ENCODE assay signal across 22 mouse cellular contexts in genomic region chr8:47435412-47435811, GRCm38 (mm10). TPM values are rescaled to one million over a fixed set of nuclear protein-coding genes. Genes with fewer than 3 reads are reported as not detected.
A peak's percentile ranks its signal among the peaks of the same experiment; 100 is the strongest.
DNase-seq lines count a peak whose midpoint lies in the region; ATAC-seq and TF ChIP-seq lines count a peak whose summit lies in the region.
"Had no signal": no experiment of that assay in that cellular context is flagged by ENCODE, and none has a peak within 500 bp of the region (broad histone marks: within the 10 kb centered on the region; RNA-seq: fewer than 3 reads in every experiment).

No protein-coding gene starts in this region.

- no peak for DNase-seq in gastrocnemius, adult 2 months
- no peak for DNase-seq in gastrocnemius, adult 18-20 months (ENCODE audit: low spot score)
- DNase-seq in lung, adult 18-20 months: peak; percentile 41 to 69
- no peak for DNase-seq in lung, adult 2 months
- DNase-seq in lung, postnatal 25 days (ENCODE audit: low spot score): peak; percentile 50
- peak; percentile 36 for DNase-seq in stomach, postnatal 0 days (ENCODE audit: low spot score)
- no peak for DNase-seq in embryo, embryonic 10.5 days (ENCODE audit: low spot score)
- DNase-seq: adrenal gland, postnatal 10 days; cerebellum, adult 2 months; cerebellum, postnatal 36 days; kidney, adult 2 months; kidney, postnatal 10 days; layer of hippocampus, postnatal 36 days; liver, embryonic 13.5 days; thymus, adult 18-20 months; thymus, postnatal 36 days had no signal

- WGBS in lung, adult 2 months: 47% methylated on average over 4 of the region's 4 CpGs
- WGBS in stomach, postnatal 0 days: 32% methylated on average over 4 of the region's 4 CpGs
- 69% methylated on average over 4 of the region's 4 CpGs for WGBS in neural tube, embryonic 15.5 days

- peak; percentile 73 for ATAC-seq in stomach, postnatal 0 days (ENCODE audit: low FRiP score, low TSS enrichment)
- no peak for ATAC-seq in neural tube, embryonic 15.5 days (ENCODE audit: low FRiP score)

- intact Hi-C loops in gastrocnemius, adult 2 months (cut with DNase I): no loop called here

- no peak for TF ChIP-seq EP300 in stomach, postnatal 0 days (optimal IDR thresholded peaks at IDR 0.05)

- peak overlapping the region; percentile 38 for H3K27ac ChIP-seq in gastrocnemius, adult 2 months
- no peak overlapping the region for H3K27ac ChIP-seq in stomach, postnatal 0 days (replicated peaks)
- H3K27ac ChIP-seq in neural tube, embryonic 15.5 days (replicated peaks): no peak overlapping the region
- H3K27ac ChIP-seq: heart, embryonic 13.5 days; hindbrain, embryonic 12.5 days; layer of hippocampus, adult 2 months; limb, embryonic 13.5 days; liver, embryonic 13.5 days had no signal

- TF ChIP-seq POLR2A in lung, adult 2 months (IDR thresholded peaks at IDR 0.05; ENCODE audit: borderline replicate concordance, extremely low read depth, low read depth, low read length): no peak

- no peak overlapping the region for H3K4me2 ChIP-seq in stomach, postnatal 0 days (replicated peaks; ENCODE audit: low read depth)
- H3K4me2 ChIP-seq in neural tube, embryonic 15.5 days: no peak overlapping the region
- H3K4me2 ChIP-seq: heart, embryonic 13.5 days; hindbrain, embryonic 12.5 days; limb, embryonic 13.5 days; liver, embryonic 13.5 days; midbrain, embryonic 11.5 days had no signal

- H3K9me3 ChIP-seq in stomach, postnatal 0 days (ENCODE audit: control insufficient read depth, low read length): no peaks in the 10 kb centered on the region
- H3K9me3 ChIP-seq in neural tube, embryonic 15.5 days (replicated peaks): no peaks in the 10 kb centered on the region
- H3K9me3 ChIP-seq: heart, embryonic 13.5 days; hindbrain, embryonic 12.5 days; limb, embryonic 13.5 days; liver, embryonic 13.5 days had no signal

- no peaks in the 10 kb centered on the region; the same call in 1 of the 2 replicates for H3K4me1 ChIP-seq in lung, adult 2 months (ENCODE audit: control insufficient read depth, insufficient read depth, low read length)
- no peaks in the 10 kb centered on the region for H3K4me1 ChIP-seq in stomach, postnatal 0 days (replicated peaks; ENCODE audit: control insufficient read depth, insufficient read depth)
- peaks cover 7% of the 10 kb centered on the region; the same call in 1 of the 2 replicates for H3K4me1 ChIP-seq in neural tube, embryonic 15.5 days
- H3K4me1 ChIP-seq: heart, embryonic 13.5 days; liver, embryonic 13.5 days had no signal

- TF ChIP-seq CTCF in gastrocnemius, adult 2 months (IDR thresholded peaks at IDR 0.05): no peak
- no peak for TF ChIP-seq CTCF in lung, adult 2 months (IDR thresholded peaks at IDR 0.05; ENCODE audit: insufficient read depth, low read length)
- TF ChIP-seq CTCF in stomach, postnatal 0 days (IDR thresholded peaks at IDR 0.05; ENCODE audit: low read depth): no peak

- no peaks in the 10 kb centered on the region for H3K27me3 ChIP-seq in stomach, postnatal 0 days (ENCODE audit: control insufficient read depth, insufficient read depth, low read length)
- no peaks in the 10 kb centered on the region for H3K27me3 ChIP-seq in neural tube, embryonic 15.5 days (replicated peaks)
- H3K27me3 ChIP-seq: heart, embryonic 13.5 days; hindbrain, embryonic 12.5 days; limb, embryonic 13.5 days; liver, embryonic 13.5 days had no signal

- no peak overlapping the region for H3K9ac ChIP-seq in stomach, postnatal 0 days (ENCODE audit: low read length)
- H3K9ac ChIP-seq in neural tube, embryonic 15.5 days (replicated peaks): no peak overlapping the region
- H3K9ac ChIP-seq: heart, embryonic 13.5 days; hindbrain, embryonic 12.5 days; limb, embryonic 13.5 days; liver, embryonic 13.5 days had no signal

- no peak overlapping the region for H3K4me3 ChIP-seq in gastrocnemius, adult 2 months
- no peak overlapping the region for H3K4me3 ChIP-seq in lung, adult 2 months (replicated peaks; ENCODE audit: extremely low read depth, low read depth, low read length)
- H3K4me3 ChIP-seq in stomach, postnatal 0 days (ENCODE audit: low read depth, low read length): no peak overlapping the region
- no peak overlapping the region for H3K4me3 ChIP-seq in neural tube, embryonic 15.5 days (replicated peaks)
- H3K4me3 ChIP-seq: heart, embryonic 13.5 days; hindbrain, embryonic 12.5 days; layer of hippocampus, adult 2 months; limb, embryonic 13.5 days; liver, embryonic 13.5 days had no signal

- no peaks in the 10 kb centered on the region for H3K36me3 ChIP-seq in stomach, postnatal 0 days (ENCODE audit: control insufficient read depth, insufficient read depth, low read length)
- H3K36me3 ChIP-seq in neural tube, embryonic 15.5 days: no peaks in the 10 kb centered on the region
- H3K36me3 ChIP-seq: heart, embryonic 13.5 days; hindbrain, embryonic 12.5 days; limb, embryonic 13.5 days; liver, embryonic 13.5 days had no signal

RNA-seq across cellular contexts. Expression of gene Stox2, which starts 10.8 kb away (rescaled TPM):
- total RNA-seq in gastrocnemius, adult 2 months (2021): 1 to 10 TPM; 7.3 to 9.5 TPM
- total RNA-seq in gastrocnemius, adult 18-20 months (2021): 1 to 10 TPM; 6.0 to 6.6 TPM
- 2.5 and 3.8 TPM in 2 replicates for polyA plus RNA-seq in lung, adult 2 months (2012; rRNA removed)
- polyA plus RNA-seq in stomach, postnatal 0 days (2015; fragmentation: Nextera tagmentation; extraction: Ambion mirVana): 5.1 and 5.7 TPM in 2 replicates
- polyA plus RNA-seq in neural tube, embryonic 15.5 days (2015; fragmentation: Nextera tagmentation; extraction: Ambion mirVana): 32.1 and 40.5 TPM in 2 replicates

Comparison
In these comparisons a context has a peak if more than half of its experiments do, and no peak if none do; other contexts are left out.
1. DNase-seq: peak in lung, adult 18-20 months (2 of 2), lung, postnatal 25 days (single experiment) and stomach, postnatal 0 days (single experiment); none in gastrocnemius, adult 2 months (single experiment), gastrocnemius, adult 18-20 months (single experiment), lung, adult 2 months (single experiment) and embryo, embryonic 10.5 days (single experiment).